Mouse (Mus musculus) limb, embryonic 12.5 days (tissue): Measurements from ENCODE around the gene Sipa1l3. TPM values are rescaled to one million over a fixed set of nuclear protein-coding genes. Genes with fewer than 3 reads are reported as not detected.

ENCODE experiments used
- ATAC-seq: fragments of 200-750 bp; cut with Nextera tagmentation; 2 replicates; pipeline ENCODE4 v1.8.0; 2017; ENCODE audit warnings: low read depth, moderate TSS enrichment; ENCODE audit not compliant: insufficient number of reproducible peaks, insufficient read depth, low FRiP score, low TSS enrichment
- H3K27ac ChIP-seq: fragments of 300-500 bp; sonication (generic); 2 replicates; pipeline ENCODE4 v1.5.1; 2016; ENCODE audit warnings: mild to moderate bottlenecking, moderate library complexity
- H3K27me3 ChIP-seq: fragments of 300-500 bp; sonication (generic); 2 replicates; pipeline ENCODE4 v1.6.1; 2016; ENCODE audit warnings: mild to moderate bottlenecking, moderate library complexity
- H3K36me3 ChIP-seq: fragments of 300-500 bp; sonication (generic); 2 replicates; pipeline ENCODE4 v1.6.1; 2016; ENCODE audit warnings: mild to moderate bottlenecking, moderate library complexity
- H3K4me1 ChIP-seq: fragments of 300-500 bp; sonication (generic); replicated peaks from 2 replicates; pipeline ENCODE4 v1.6.1; 2016
- H3K4me2 ChIP-seq: fragments of 300-500 bp; sonication (generic); 2 replicates; pipeline ENCODE4 v1.6.1; 2016; ENCODE audit warnings: mild to moderate bottlenecking, moderate library complexity
- H3K4me3 ChIP-seq: fragments of 300-500 bp; sonication (generic); replicated peaks from 2 replicates; pipeline ENCODE4 v1.5.1; 2016; ENCODE audit warnings: mild to moderate bottlenecking
- H3K9ac ChIP-seq: fragments of 300-500 bp; sonication (generic); replicated peaks from 2 replicates; pipeline ENCODE4 v1.6.1; 2016; ENCODE audit warnings: mild to moderate bottlenecking, moderate library complexity
- H3K9me3 ChIP-seq: fragments of 300-500 bp; sonication (generic); 2 replicates; pipeline ENCODE4 v1.6.1; 2016; ENCODE audit warnings: mild to moderate bottlenecking, moderate library complexity
- WGBS: fragments of 180-500 bp; shearing (Covaris S2); methylation state at CpG from one replicate; pipeline ENCODE4 v1.1.7; 2016; 5-methylcytosine and 5-hydroxymethylcytosine counted together
- polyA plus RNA-seq: library from polyadenylated mRNA; unstranded; fragments of >200 nt; fragmentation: Nextera tagmentation; extraction: Ambion mirVana; gene quantifications from 2 replicates; pipeline ENCODE4 v1.2.1, GENCODE M21; 2016

The Sipa1l3 gene
- polyA plus RNA-seq, 1 experiment from 2014 or later: 14.0 TPM

GRCm38 (mm10) chr7:29508522-29508921 is 9.9 kb downstream of the Sipa1l3 start:
- Histone ChIP-seq H3K36me3 (no peaks in the 10 kb centered on the region), H3K4me3 (no peak overlapping the region), H3K4me2 (no peak overlapping the region), H3K9me3 (no peaks in the 10 kb centered on the region), H3K27ac (no peak overlapping the region), H3K4me1 (peaks cover 66% of the 10 kb centered on the region), H3K27me3 (no peaks in the 10 kb centered on the region), H3K9ac (no peak overlapping the region)
- WGBS: 79% methylated on average over 7 of the region's 7 CpGs
- ATAC-seq: no peak

- peak overlapping the region; percentile 17 for H3K27ac ChIP-seq
- H3K4me2 ChIP-seq: peak overlapping the region; percentile 32
- ATAC-seq: 0 out of 2 replicates have a peak, but pooled peaks have one; percentile 18
- no peaks in the 10 kb centered on the region; the same call in 1 of the 2 replicates for H3K36me3 ChIP-seq
- no peaks in the 10 kb centered on the region for H3K9me3 ChIP-seq
- no peaks in the 10 kb centered on the region for H3K27me3 ChIP-seq
- WGBS: 32% methylated on average over 18 of the region's 18 CpGs
- H3K4me3 ChIP-seq: no peak overlapping the region
- no peak overlapping the region for H3K9ac ChIP-seq
- H3K4me1 ChIP-seq: peaks cover 44% of the 10 kb centered on the region
Measured at GRCm38 (mm10) chr7:29505337-29506318, 12.8 kb downstream of the Sipa1l3 start.

GRCm38 (mm10) chr7:29504683-29505290 is 13.7 kb downstream of the Sipa1l3 start:
- Histone ChIP-seq H3K36me3 (no peaks in the 10 kb centered on the region; the same call in 1 of the 2 replicates), H3K9ac (no peak overlapping the region), H3K4me3 (no peak overlapping the region), H3K4me2 (peak overlapping the region; percentile 32), H3K4me1 (peaks cover 42% of the 10 kb centered on the region), H3K27me3 (no peaks in the 10 kb centered on the region), H3K27ac (peak overlapping the region; percentile 2; the same call in 1 of the 2 replicates), H3K9me3 (no peaks in the 10 kb centered on the region)
- no peak for ATAC-seq
- WGBS: 71% methylated on average over 7 of the region's 7 CpGs

- Histone ChIP-seq H3K9ac (no peak overlapping the region), H3K36me3 (no peaks in the 10 kb centered on the region; the same call in 1 of the 2 replicates), H3K4me2 (no peak overlapping the region), H3K4me1 (peaks cover 42% of the 10 kb centered on the region), H3K27ac (peak overlapping the region; percentile 37; the same call in 1 of the 2 replicates), H3K9me3 (no peaks in the 10 kb centered on the region), H3K4me3 (no peak overlapping the region), H3K27me3 (no peaks in the 10 kb centered on the region)
- WGBS: 25% methylated on average over 6 of the region's 6 CpGs
- no peak for ATAC-seq
Measured at GRCm38 (mm10) chr7:29503616-29504015, 14.8 kb downstream of the Sipa1l3 start.

- Histone ChIP-seq H3K4me3 (no peak overlapping the region), H3K27me3 (no peaks in the 10 kb centered on the region), H3K9me3 (no peaks in the 10 kb centered on the region), H3K36me3 (no peaks in the 10 kb centered on the region; the same call in 1 of the 2 replicates), H3K9ac (no peak overlapping the region), H3K4me2 (no peak overlapping the region), H3K27ac (no peak overlapping the region), H3K4me1 (peaks cover 40% of the 10 kb centered on the region)
- no peak for ATAC-seq
- WGBS: 94% methylated on average over 9 of the region's 9 CpGs
Measured at GRCm38 (mm10) chr7:29501214-29501613, 17.2 kb downstream of the Sipa1l3 start.

- no peak overlapping the region for H3K9ac ChIP-seq
- H3K36me3 ChIP-seq: peaks cover 6% of the 10 kb centered on the region
- no peaks in the 10 kb centered on the region for H3K9me3 ChIP-seq
- no peak overlapping the region for H3K4me2 ChIP-seq
- H3K4me1 ChIP-seq: peaks cover 26% of the 10 kb centered on the region
- ATAC-seq: no peak
- H3K27ac ChIP-seq: no peak overlapping the region
- H3K4me3 ChIP-seq: no peak overlapping the region
- WGBS: 78% methylated on average over 6 of the region's 6 CpGs
- H3K27me3 ChIP-seq: no peaks in the 10 kb centered on the region
Measured at GRCm38 (mm10) chr7:29499071-29499470, 19.4 kb downstream of the Sipa1l3 start.

- H3K27me3 ChIP-seq: no peaks in the 10 kb centered on the region
- H3K4me1 ChIP-seq: peaks cover 17% of the 10 kb centered on the region
- peaks cover 6% of the 10 kb centered on the region; the same call in 1 of the 2 replicates for H3K36me3 ChIP-seq
- no peak overlapping the region for H3K27ac ChIP-seq
- no peak overlapping the region for H3K9ac ChIP-seq
- H3K9me3 ChIP-seq: no peaks in the 10 kb centered on the region
- ATAC-seq: no peak
- H3K4me2 ChIP-seq: no peak overlapping the region
- no peak overlapping the region for H3K4me3 ChIP-seq
- WGBS: 85% methylated on average over 10 of the region's 10 CpGs
Measured at GRCm38 (mm10) chr7:29496953-29497590, 21.4 kb downstream of the Sipa1l3 start.

GRCm38 (mm10) chr7:29496332-29496731 is 22.1 kb downstream of the Sipa1l3 start:
- Histone ChIP-seq H3K9me3 (no peaks in the 10 kb centered on the region), H3K36me3 (peaks cover 6% of the 10 kb centered on the region; the same call in 1 of the 2 replicates), H3K4me1 (peaks cover 17% of the 10 kb centered on the region), H3K27me3 (no peaks in the 10 kb centered on the region), H3K4me2 (no peak overlapping the region), H3K4me3 (no peak overlapping the region), H3K9ac (no peak overlapping the region), H3K27ac (no peak overlapping the region)
- ATAC-seq: no peak
- WGBS: 82% methylated on average over 4 of the region's 4 CpGs

- Histone ChIP-seq H3K9ac (no peak overlapping the region), H3K27ac (no peak overlapping the region), H3K9me3 (no peaks in the 10 kb centered on the region), H3K27me3 (no peaks in the 10 kb centered on the region), H3K36me3 (peaks cover 6% of the 10 kb centered on the region; the same call in 1 of the 2 replicates), H3K4me3 (no peak overlapping the region), H3K4me2 (no peak overlapping the region), H3K4me1 (peaks cover 17% of the 10 kb centered on the region)
- 88% methylated on average over 4 of the region's 4 CpGs for WGBS
- ATAC-seq: no peak
Measured at GRCm38 (mm10) chr7:29495880-29496279, 22.6 kb downstream of the Sipa1l3 start.

GRCm38 (mm10) chr7:29494854-29495253 is 23.6 kb downstream of the Sipa1l3 start:
- no peak overlapping the region for H3K4me3 ChIP-seq
- 88% methylated on average over 11 of the region's 11 CpGs for WGBS
- peaks cover 23% of the 10 kb centered on the region for H3K4me1 ChIP-seq
- H3K9me3 ChIP-seq: no peaks in the 10 kb centered on the region
- no peak overlapping the region for H3K4me2 ChIP-seq
- no peaks in the 10 kb centered on the region for H3K27me3 ChIP-seq
- no peak overlapping the region for H3K27ac ChIP-seq
- H3K36me3 ChIP-seq: peaks cover 6% of the 10 kb centered on the region; the same call in 1 of the 2 replicates
- H3K9ac ChIP-seq: no peak overlapping the region
- no peak for ATAC-seq

- peaks cover 6% of the 10 kb centered on the region; the same call in 1 of the 2 replicates for H3K36me3 ChIP-seq
- peaks cover 31% of the 10 kb centered on the region for H3K4me1 ChIP-seq
- no peak overlapping the region for H3K27ac ChIP-seq
- H3K4me3 ChIP-seq: no peak overlapping the region
- no peak overlapping the region for H3K9ac ChIP-seq
- H3K27me3 ChIP-seq: no peaks in the 10 kb centered on the region
- no peaks in the 10 kb centered on the region for H3K9me3 ChIP-seq
- 91% methylated on average over 5 of the region's 5 CpGs for WGBS
- no peak for ATAC-seq
- no peak overlapping the region for H3K4me2 ChIP-seq
Measured at GRCm38 (mm10) chr7:29494015-29494414, 24.4 kb downstream of the Sipa1l3 start.
